Mouse (Mus musculus) heart, adult 2 months (tissue): Measurements from ENCODE around the gene Srek1ip1. TPM values are rescaled to one million over a fixed set of nuclear protein-coding genes. Genes with fewer than 3 reads are reported as not detected.

Experiments
- DNase-seq, 2 experiments: peaks; one replicate each; pipeline ENCODE4 v3.0.0; 2021
- H3K27ac ChIP-seq: fragments of 200-600 bp; 2 replicates; pipeline ENCODE4 v1.8.1; 2022
- H3K27me3 ChIP-seq: fragments of 200-500 bp; 2 replicates; pipeline ENCODE4 v1.6.1; 2012; ENCODE audit warnings: mild to moderate bottlenecking, low read length, inconsistent platforms, mixed read lengths; ENCODE audit not compliant: control insufficient read depth, insufficient read depth
- H3K36me3 ChIP-seq: fragments of 200-500 bp; 2 replicates; pipeline ENCODE4 v1.6.1; 2012; ENCODE audit warnings: low read length, inconsistent platforms; ENCODE audit not compliant: control insufficient read depth, insufficient read depth
- H3K4me1 ChIP-seq: fragments of 200-500 bp; 2 replicates; pipeline ENCODE4 v1.6.1; 2011; ENCODE audit warnings: low read length; ENCODE audit not compliant: control insufficient read depth, insufficient read depth
- H3K4me3 ChIP-seq: fragments of 200-600 bp; 2 replicates; pipeline ENCODE4 v1.8.1; 2022
- H3K79me2 ChIP-seq: fragments of 200-500 bp; replicated peaks from 2 replicates; pipeline ENCODE4 v1.6.1; 2012; ENCODE audit warnings: mild to moderate bottlenecking, inconsistent platforms, low read length, moderate library complexity, mixed read lengths; ENCODE audit not compliant: control insufficient read depth, insufficient read depth
- H3K9ac ChIP-seq: fragments of 200-500 bp; 2 replicates; pipeline ENCODE4 v1.6.1; 2012; ENCODE audit warnings: low read depth, mild to moderate bottlenecking, control low read depth, inconsistent platforms, low read length, mixed read lengths
- CTCF ChIP-seq: fragments of 200-600 bp; IDR thresholded peaks from 2 replicates; pipeline ENCODE4 v1.8.1; 2022; ENCODE audit warnings: antibody characterized with exemption, mild to moderate bottlenecking, moderate library complexity
- EP300 ChIP-seq: fragments of 200-500 bp; IDR thresholded peaks from 2 replicates; pipeline ENCODE4 v1.6.1; 2011; ENCODE audit warnings: low read depth, low read length, control low read depth; ENCODE audit not compliant: insufficient read depth
- POLR2A ChIP-seq: fragments of 200-500 bp; IDR thresholded peaks from 2 replicates; pipeline ENCODE4 v1.6.1; 2011; ENCODE audit warnings: mild to moderate bottlenecking, low read depth, low read length, control low read depth; ENCODE audit not compliant: insufficient read depth
- WGBS: fragments of 180-500 bp; shearing (Covaris S2); methylation state at CpG from one replicate; pipeline ENCODE4 v1.1.7; 2018; 5-methylcytosine and 5-hydroxymethylcytosine counted together
- intact Hi-C: fragments of 180-260 bp; cut with DNase I; formaldehyde crosslinking; loops from one replicate; pipeline ENCODE4 v1.15.1; 2025
- long read RNA-seq: library from polyadenylated mRNA; stranded (forward); transcript quantifications from one replicate; pipeline ENCODE4 v2.0.0, GENCODE M21; 2021
- polyA plus RNA-seq: library from polyadenylated mRNA; depleted of rRNA; stranded (reverse); fragments of >200 nt; gene quantifications from 2 replicates; pipeline ENCODE4 v1.2.3, GENCODE M21; 2012; rRNA removed
- total RNA-seq, 2 experiments: library from RNA; stranded (reverse); gene quantifications; 2 replicates each; pipeline ENCODE4 v1.2.3; 2021

Gene Srek1ip1
- total RNA-seq = 10 to 100 TPM; 21.0 to 22.3 TPM
- polyA plus RNA-seq = 11.3 and 19.5 TPM in 2 replicates
- long read RNA-seq, transcript Srek1ip1-201 (5 exons, 2,365 nt) = major isoform, 12 of 15 reads
- long read RNA-seq, partial matches to known transcripts = 0 of 15 reads
- long read RNA-seq, other reads (novel, unspliced or antisense) = 1 of 15 reads

DNA sequence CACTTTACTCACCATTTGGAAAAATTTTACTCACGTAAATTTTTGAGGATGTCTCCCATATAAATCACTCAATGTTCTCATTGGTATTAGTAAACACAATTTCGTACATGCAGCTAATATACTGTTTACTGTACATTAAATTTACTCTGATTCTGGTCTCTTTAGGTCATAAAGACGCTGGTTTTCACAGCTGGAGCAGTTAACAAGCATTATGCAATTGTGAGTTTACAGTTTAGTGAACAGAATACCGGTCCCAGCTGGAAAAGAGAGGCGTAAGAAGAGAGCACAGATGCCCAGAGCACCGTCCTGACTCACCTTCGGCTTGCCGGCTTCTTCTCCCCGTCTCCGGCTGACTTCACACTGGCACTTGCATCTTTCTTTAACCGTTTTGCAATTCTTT, at the start of gene Srek1ip1:
Gene Srek1ip1, plus strand, starts transcription at position 301 of the 400 bp plus-strand sequence.
- TF ChIP-seq POLR2A = no peak
- no peak for TF ChIP-seq CTCF
- TF ChIP-seq EP300 = no peak
- Histone ChIP-seq H3K9ac (no peak within 1 kb of the TSS), H3K4me3 (no peak within 1 kb of the TSS), H3K4me1 (no peaks in the 10 kb centered on the region), H3K79me2 (no peaks in the 10 kb centered on the region), H3K27me3 (no peaks in the 10 kb centered on the region), H3K27ac (no peak within 1 kb of the TSS), H3K36me3 (no peaks in the 10 kb centered on the region)
- WGBS = 89% methylated on average over 11 of the region's 11 CpGs
- intact Hi-C loops = no loop called here
- DNase-seq = no peak

DNA sequence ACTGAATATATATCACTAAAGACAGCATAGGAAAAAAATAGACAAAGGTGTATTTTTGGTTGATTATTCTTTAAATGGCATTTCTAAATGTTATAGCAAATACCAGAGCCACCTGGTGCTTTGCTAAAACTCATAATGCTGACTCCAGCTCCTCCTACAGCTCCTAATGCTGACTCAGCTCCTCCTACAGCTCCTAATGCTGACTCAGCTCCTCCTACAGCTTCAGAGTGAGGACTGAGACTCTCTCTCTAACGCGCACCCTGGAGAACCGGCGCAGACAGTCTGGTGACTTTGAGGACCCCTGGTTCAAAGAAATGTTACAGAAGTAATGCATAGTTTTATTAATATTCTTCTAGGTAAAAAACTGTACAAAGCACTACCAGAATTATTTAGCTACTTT, 49.4 kb upstream of the Srek1ip1 start:
- no peaks in the 10 kb centered on the region for H3K36me3 ChIP-seq
- H3K9ac ChIP-seq = no peak overlapping the region
- H3K4me1 ChIP-seq = no peaks in the 10 kb centered on the region
- WGBS = 97% methylated on average over 4 of the region's 4 CpGs
- H3K4me3 ChIP-seq = no peak overlapping the region
- no peak overlapping the region for H3K27ac ChIP-seq
- TF ChIP-seq POLR2A (no peak), CTCF (no peak), EP300 (no peak)
- intact Hi-C loops = no loop called here
- H3K27me3 ChIP-seq = no peaks in the 10 kb centered on the region
- no peak for DNase-seq
- H3K79me2 ChIP-seq = no peaks in the 10 kb centered on the region

DNA sequence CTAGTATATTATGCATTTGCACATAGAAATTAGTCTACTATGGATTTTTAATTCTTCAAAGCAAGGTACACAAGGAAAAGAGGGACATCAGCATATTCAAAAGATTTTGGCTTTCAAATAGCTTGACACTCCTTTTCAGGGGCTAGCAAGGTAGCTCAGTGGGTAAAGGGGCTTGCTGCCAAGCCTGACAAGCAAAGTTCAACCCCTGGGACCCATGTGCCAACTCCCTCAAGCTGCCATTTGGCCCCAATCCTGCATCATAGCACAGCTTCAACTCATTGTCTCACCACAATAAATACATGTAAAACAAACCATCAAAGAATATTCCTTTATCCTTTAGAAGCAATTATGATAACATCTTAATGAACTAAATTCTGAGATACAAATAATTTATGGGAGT, 45.3 kb upstream of the Srek1ip1 start:
- intact Hi-C loops = no loop called here
- no peak for TF ChIP-seq EP300
- no peak for TF ChIP-seq POLR2A

DNA sequence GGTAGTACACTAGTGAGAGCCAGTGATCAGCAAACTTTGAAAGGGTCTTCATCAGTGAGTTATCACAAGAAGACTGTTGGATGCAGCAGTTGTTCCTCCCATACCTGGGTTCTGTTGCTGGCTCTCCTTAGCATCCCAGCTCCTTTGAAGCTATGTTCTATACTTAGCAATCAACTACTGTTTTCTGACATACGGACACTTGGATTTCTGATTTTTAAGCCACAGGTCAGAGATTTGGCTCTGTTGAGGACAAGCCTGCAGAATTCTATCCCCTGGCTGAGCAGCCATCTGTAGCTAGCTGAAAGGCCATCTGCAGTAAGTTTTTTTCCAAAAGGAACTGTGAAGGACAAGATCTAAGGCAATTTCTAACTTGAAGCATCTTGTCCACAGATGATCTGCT, 32.9 kb upstream of the Srek1ip1 start:
- no peak for TF ChIP-seq POLR2A
- no peak for TF ChIP-seq CTCF
- TF ChIP-seq EP300 = no peak
- no peak for DNase-seq
- 96% methylated on average over 1 of the region's 1 CpGs for WGBS
- Histone ChIP-seq H3K27ac (no peak overlapping the region), H3K4me3 (no peak overlapping the region), H3K79me2 (no peaks in the 10 kb centered on the region), H3K27me3 (no peaks in the 10 kb centered on the region), H3K9ac (no peak overlapping the region), H3K4me1 (no peaks in the 10 kb centered on the region), H3K36me3 (peaks cover 3% of the 10 kb centered on the region; the same call in 1 of the 2 replicates)
- intact Hi-C loops = no loop called here

More for the DNA sequence above, 45.3 kb upstream of the Srek1ip1 start:
- no peak for DNase-seq
- Histone ChIP-seq H3K9ac (no peak overlapping the region), H3K36me3 (no peaks in the 10 kb centered on the region), H3K27ac (no peak overlapping the region), H3K79me2 (no peaks in the 10 kb centered on the region), H3K27me3 (no peaks in the 10 kb centered on the region), H3K4me1 (no peaks in the 10 kb centered on the region), H3K4me3 (no peak overlapping the region)

DNA sequence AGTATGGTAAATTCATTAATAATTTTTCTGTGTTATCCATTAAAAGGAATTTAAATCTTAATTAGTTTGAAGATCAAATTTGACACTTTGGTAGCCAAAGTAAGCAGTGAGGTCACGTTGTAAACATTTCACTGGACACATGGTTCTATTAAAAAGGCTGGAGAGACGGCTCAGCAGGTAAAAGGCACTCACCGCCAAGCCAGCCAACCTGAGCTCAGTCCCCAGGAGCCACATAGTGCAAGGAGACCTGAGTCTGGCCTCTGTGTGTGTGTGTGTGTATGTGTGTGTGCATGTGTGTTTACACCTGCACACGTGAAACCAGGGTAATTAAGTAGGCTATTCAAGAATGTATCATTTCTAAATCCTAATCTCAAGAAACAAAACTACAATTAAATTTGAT, 29.9 kb upstream of the Srek1ip1 start:
- Histone ChIP-seq H3K9ac (no peak overlapping the region), H3K27me3 (no peaks in the 10 kb centered on the region), H3K4me1 (no peaks in the 10 kb centered on the region), H3K27ac (no peak overlapping the region), H3K79me2 (no peaks in the 10 kb centered on the region), H3K4me3 (no peak overlapping the region), H3K36me3 (peaks cover 2% of the 10 kb centered on the region; the same call in 1 of the 2 replicates)
- no peak for TF ChIP-seq POLR2A
- TF ChIP-seq EP300 = no peak
- TF ChIP-seq CTCF = no peak
- no peak for DNase-seq
- 97% methylated on average over 4 of the region's 4 CpGs for WGBS
- intact Hi-C loops = no loop called here

DNA sequence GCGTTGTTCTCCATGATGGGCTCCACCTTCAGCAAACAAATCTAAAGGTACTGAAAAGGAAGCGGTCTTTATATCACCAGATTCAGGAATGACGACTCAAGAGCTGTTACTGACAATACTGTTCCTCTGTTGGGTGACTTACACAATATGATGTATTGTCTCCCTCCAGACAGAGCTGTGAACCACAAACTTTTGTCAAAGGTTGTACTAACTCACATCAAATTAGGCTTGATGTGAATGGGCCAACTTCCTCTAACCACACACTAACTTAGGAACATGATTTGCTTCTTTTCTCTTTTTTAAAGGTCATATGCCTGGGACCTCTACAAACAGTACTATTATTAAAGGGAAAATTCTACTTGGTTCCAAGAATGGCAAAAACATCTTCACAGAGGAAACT, 29.1 kb upstream of the Srek1ip1 start:
- TF ChIP-seq CTCF (no peak), POLR2A (no peak), EP300 (no peak)
- Histone ChIP-seq H3K4me1 (no peaks in the 10 kb centered on the region), H3K36me3 (peaks cover 2% of the 10 kb centered on the region; the same call in 1 of the 2 replicates), H3K4me3 (no peak overlapping the region), H3K27ac (no peak overlapping the region), H3K79me2 (no peaks in the 10 kb centered on the region), H3K27me3 (no peaks in the 10 kb centered on the region), H3K9ac (no peak overlapping the region)
- intact Hi-C loops = no loop called here
- DNase-seq = no peak
- 78% methylated on average over 3 of the region's 3 CpGs for WGBS
